Mouse (Mus musculus) stomach, postnatal 0 days (tissue): Measurements from ENCODE around the gene Mon1b.

Experiments
- CTCF ChIP-seq: IDR thresholded peaks from 2 replicates; pipeline ENCODE4 v1.5.1; 2016; ENCODE audit warnings: antibody characterized with exemption, low read depth, mild to moderate bottlenecking, moderate library complexity
- EP300 ChIP-seq: optimal IDR thresholded peaks from 2 replicates; pipeline ENCODE3; 2016; ENCODE audit warnings: antibody characterized with exemption

DNA sequence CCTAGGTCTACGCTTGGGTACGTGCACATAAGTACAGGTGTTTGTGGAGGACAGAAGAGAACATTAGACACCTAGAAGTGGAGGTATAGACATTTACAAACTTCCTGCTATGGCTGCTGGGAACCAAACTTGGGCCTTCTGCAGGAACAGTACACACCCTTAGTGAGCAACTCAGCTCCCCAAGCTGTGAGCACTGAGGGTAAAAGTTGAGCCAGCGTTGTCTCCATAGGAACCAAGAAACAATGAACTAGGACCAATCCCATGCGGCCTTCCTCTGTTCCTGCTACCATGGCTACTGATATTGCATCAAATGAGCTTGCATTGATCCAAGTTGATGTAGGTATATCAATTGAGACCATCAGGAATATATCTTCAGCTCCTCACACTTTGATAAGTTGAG is 29.6 kb downstream of the Mon1b start:
- TF ChIP-seq CTCF: no peak
- TF ChIP-seq EP300: no peak
